Mouse (Mus musculus) midbrain, postnatal 0 days (tissue): ENCODE measurements around the gene Rhou. TPM values are rescaled to one million over a fixed set of nuclear protein-coding genes. Genes with fewer than 3 reads are reported as not detected.

Experiments used
- ATAC-seq: fragments of 200-750 bp; cut with Nextera tagmentation; 2 replicates; pipeline ENCODE4 v1.8.0; 2017; ENCODE audit warnings: moderate number of reproducible peaks, mild to moderate bottlenecking, moderate TSS enrichment, moderate library complexity; ENCODE audit not compliant: low FRiP score
- DNase-seq: peaks from one replicate; pipeline ENCODE4 v3.0.0-alpha.2; 2015; ENCODE audit warnings: low spot score
- H3K27ac ChIP-seq: fragments of 300-500 bp; sonication (generic); 2 replicates; pipeline ENCODE4 v1.5.1; 2014; ENCODE audit warnings: low read depth, mild to moderate bottlenecking, low read length, mixed read lengths
- H3K27me3 ChIP-seq: fragments of 300-500 bp; sonication (generic); 2 replicates; pipeline ENCODE4 v1.6.1; 2014; ENCODE audit warnings: low read length, control low read depth, mixed read lengths; ENCODE audit not compliant: insufficient read depth
- H3K36me3 ChIP-seq: fragments of 300-500 bp; sonication (generic); 2 replicates; pipeline ENCODE4 v1.6.1; 2014; ENCODE audit warnings: low read length, control low read depth, mixed read lengths; ENCODE audit not compliant: insufficient read depth
- H3K4me1 ChIP-seq: fragments of 300-500 bp; sonication (generic); 2 replicates; pipeline ENCODE4 v1.6.1; 2014; ENCODE audit warnings: mild to moderate bottlenecking, control low read depth, antibody characterized with exemption, low read length, mixed read lengths; ENCODE audit not compliant: insufficient read depth
- H3K4me2 ChIP-seq: fragments of 300-500 bp; sonication (generic); 2 replicates; pipeline ENCODE4 v1.6.1; 2014; ENCODE audit warnings: low read depth, mild to moderate bottlenecking, low read length, mixed read lengths; ENCODE audit not compliant: poor library complexity, severe bottlenecking
- H3K4me3 ChIP-seq: fragments of 300-500 bp; sonication (generic); 2 replicates; pipeline ENCODE4 v1.5.1; 2014; ENCODE audit warnings: low read depth, mild to moderate bottlenecking, low read length, moderate library complexity
- H3K9ac ChIP-seq: fragments of 300-500 bp; sonication (generic); replicated peaks from 2 replicates; pipeline ENCODE4 v1.6.1; 2014; ENCODE audit warnings: mild to moderate bottlenecking, low read length, moderate library complexity, mixed read lengths; ENCODE audit not compliant: poor library complexity, severe bottlenecking
- H3K9me3 ChIP-seq: fragments of 300-500 bp; sonication (generic); 2 replicates; pipeline ENCODE4 v1.6.1; 2016; ENCODE audit warnings: low read length, control low read depth
- CTCF ChIP-seq: IDR thresholded peaks from 2 replicates; pipeline ENCODE4 v1.5.1; 2016; ENCODE audit warnings: antibody characterized with exemption, mild to moderate bottlenecking
- WGBS: fragments of 180-500 bp; shearing (Covaris S2); extraction: QIAGEN DNeasy Blood & Tissue Kit; methylation state at CpG from one replicate; pipeline ENCODE4 v1.1.7; 2014; 5-methylcytosine and 5-hydroxymethylcytosine counted together
- polyA plus RNA-seq: library from polyadenylated mRNA; unstranded; fragments of >200 nt; fragmentation: Nextera tagmentation; extraction: Ambion mirVana; gene quantifications from 2 replicates; pipeline ENCODE4 v1.2.1, GENCODE M21; 2015
- total RNA-seq: library from RNA; depleted of rRNA; stranded (reverse); fragments of >200 nt; gene quantifications from 2 replicates; pipeline ENCODE4 v1.2.3, GENCODE M21; 2014

The Rhou gene
- total and polyA plus RNA-seq, 2 experiments from 2014 or later: 7.1 to 24.9 TPM

GRCm38 (mm10) chr8:123648245-123649170, 5.2 kb upstream of the Rhou start:
- ATAC-seq (no peak), DNase-seq (no peak)
- 84% methylated on average over 17 of the region's 17 CpGs for WGBS
- Histone ChIP-seq H3K9ac (no peak overlapping the region), H3K4me2 (no peak overlapping the region), H3K9me3 (no peaks in the 10 kb centered on the region), H3K27me3 (no peaks in the 10 kb centered on the region), H3K4me3 (no peak overlapping the region), H3K27ac (no peak overlapping the region), H3K4me1 (0 out of 2 replicates have a peak, but pooled peaks cover under 1% of the 10 kb centered on the region), H3K36me3 (no peaks in the 10 kb centered on the region)
- TF ChIP-seq CTCF: no peak

- no peak for TF ChIP-seq CTCF
- Histone ChIP-seq H3K27me3 (no peaks in the 10 kb centered on the region), H3K4me1 (no peaks in the 10 kb centered on the region), H3K9ac (no peak overlapping the region), H3K4me3 (no peak overlapping the region), H3K27ac (no peak overlapping the region), H3K36me3 (no peaks in the 10 kb centered on the region), H3K9me3 (no peaks in the 10 kb centered on the region), H3K4me2 (no peak overlapping the region)
- no peak for DNase-seq
- WGBS: 94% methylated on average over 12 of the region's 12 CpGs
- ATAC-seq: no peak
Observed at GRCm38 (mm10) chr8:123649483-123649882, 4.2 kb upstream of the Rhou start.

GRCm38 (mm10) chr8:123651390-123652098, 2.2 kb upstream of the Rhou start:
- no peak overlapping the region for H3K9ac ChIP-seq
- TF ChIP-seq CTCF: no peak
- H3K4me3 ChIP-seq: no peak overlapping the region
- H3K4me2 ChIP-seq: no peak overlapping the region
- no peaks in the 10 kb centered on the region for H3K9me3 ChIP-seq
- no peak for ATAC-seq
- DNase-seq: no peak
- H3K27me3 ChIP-seq: no peaks in the 10 kb centered on the region
- H3K27ac ChIP-seq: no peak overlapping the region
- H3K36me3 ChIP-seq: 0 out of 2 replicates have a peak, but pooled peaks cover 5% of the 10 kb centered on the region
- 82% methylated on average over 5 of the region's 5 CpGs for WGBS
- H3K4me1 ChIP-seq: peaks cover 9% of the 10 kb centered on the region; the same call in 1 of the 2 replicates

- no peak overlapping the region for H3K9ac ChIP-seq
- H3K4me2 ChIP-seq: no peak overlapping the region
- no peaks in the 10 kb centered on the region for H3K9me3 ChIP-seq
- peak; percentile 55 for TF ChIP-seq CTCF
- H3K36me3 ChIP-seq: peaks cover 12% of the 10 kb centered on the region
- H3K27me3 ChIP-seq: no peaks in the 10 kb centered on the region
- H3K4me3 ChIP-seq: no peak overlapping the region
- ATAC-seq: no peak
- 61% methylated on average over 4 of the region's 4 CpGs for WGBS
- DNase-seq: no peak
- H3K27ac ChIP-seq: no peak overlapping the region
- peaks cover 9% of the 10 kb centered on the region; the same call in 1 of the 2 replicates for H3K4me1 ChIP-seq
Observed at GRCm38 (mm10) chr8:123652641-123653040, 1.1 kb upstream of the Rhou start.

GRCm38 (mm10) chr8:123653994-123654569, 353 bp downstream of the Rhou start:
- TF ChIP-seq CTCF: no peak
- H3K27ac ChIP-seq: peak overlapping the region; percentile 84
- peaks cover 9% of the 10 kb centered on the region; the same call in 1 of the 2 replicates for H3K4me1 ChIP-seq
- peaks cover 20% of the 10 kb centered on the region for H3K36me3 ChIP-seq
- DNase-seq (peak; percentile 62), ATAC-seq (peak; percentile 81)
- no peaks in the 10 kb centered on the region for H3K9me3 ChIP-seq
- H3K27me3 ChIP-seq: no peaks in the 10 kb centered on the region
- WGBS: under 1% methylated on average over 43 of the region's 77 CpGs
- peak overlapping the region; percentile 87 for H3K9ac ChIP-seq
- peak overlapping the region; percentile 75 for H3K4me2 ChIP-seq
- H3K4me3 ChIP-seq: peak overlapping the region; percentile 79
